Mouse (Mus musculus) kidney, adult 2 months (tissue): Measurements from ENCODE around the gene Smim1.

Source experiments
- CTCF ChIP-seq: fragments of 200-500 bp; conservative IDR thresholded peaks from 2 replicates; pipeline ENCODE4 v1.5.1; 2011; ENCODE audit warnings: low read depth, mild to moderate bottlenecking, control low read depth, low read length, moderate library complexity, mixed read lengths; ENCODE audit not compliant: insufficient read depth, insufficient read length
- POLR2A ChIP-seq: fragments of 200-500 bp; IDR thresholded peaks from one replicate; pipeline ENCODE4 v1.6.1; 2011; ENCODE audit warnings: low read depth, low read length, control low read depth

DNA sequence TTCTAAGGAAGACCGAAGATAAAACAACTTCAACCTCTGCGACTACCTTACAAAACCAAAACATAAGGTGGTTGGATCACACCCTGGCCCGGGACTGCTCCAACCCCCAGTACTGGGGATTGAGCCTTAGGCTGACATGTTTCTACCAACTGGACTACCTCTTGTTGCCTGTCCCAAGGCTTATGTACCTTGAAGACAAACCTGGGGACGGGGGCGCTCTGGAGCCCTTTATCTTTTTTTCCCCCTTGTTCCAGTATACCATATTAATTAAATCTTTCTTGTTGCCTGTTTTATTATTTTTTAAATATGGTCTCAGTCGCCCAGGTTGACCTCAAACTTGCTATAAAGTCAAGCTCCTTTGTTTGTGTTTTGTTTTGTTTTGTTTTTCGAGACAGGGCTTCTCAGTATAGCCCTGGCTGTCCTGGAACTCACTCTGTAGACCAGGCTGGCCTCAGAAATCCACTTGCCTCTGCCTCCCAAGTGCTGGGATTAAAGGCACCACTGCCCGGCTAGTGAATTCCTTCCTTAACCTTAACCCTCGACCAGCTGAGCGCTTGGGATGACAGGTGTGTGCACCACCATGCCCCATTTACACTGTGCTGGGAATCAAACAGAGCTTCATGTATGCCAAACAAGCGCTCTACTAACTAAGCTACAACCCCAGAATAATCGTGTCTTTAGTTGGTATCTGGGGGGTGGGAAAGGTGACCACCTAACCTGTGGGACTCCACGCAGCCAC lies 15.0 kb downstream of the Smim1 start:
- TF ChIP-seq POLR2A (no peak), CTCF (no peak)
